Mouse (Mus musculus) ES-E14 (cell line): ENCODE data around the gene Map4k5.

ENCODE experiments used
- CHD2 ChIP-seq: IDR thresholded peaks from 2 replicates; pipeline ENCODE4 v1.6.1; 2014; ENCODE audit warnings: mild to moderate bottlenecking, low read depth, low read length, inconsistent platforms
- HCFC1 ChIP-seq: IDR thresholded peaks from 2 replicates; pipeline ENCODE4 v1.6.1; 2012; ENCODE audit warnings: low read length, inconsistent platforms, borderline replicate concordance; ENCODE audit not compliant: insufficient read depth
- MAFK ChIP-seq: IDR thresholded peaks from 2 replicates; pipeline ENCODE4 v1.6.1; 2014; ENCODE audit warnings: mild to moderate bottlenecking, low read depth, low read length, inconsistent platforms; ENCODE audit not compliant: insufficient read depth
- ZNF384 ChIP-seq: IDR thresholded peaks from 2 replicates; pipeline ENCODE4 v1.6.1; 2012; ENCODE audit warnings: low read depth, low read length, inconsistent platforms

DNA sequence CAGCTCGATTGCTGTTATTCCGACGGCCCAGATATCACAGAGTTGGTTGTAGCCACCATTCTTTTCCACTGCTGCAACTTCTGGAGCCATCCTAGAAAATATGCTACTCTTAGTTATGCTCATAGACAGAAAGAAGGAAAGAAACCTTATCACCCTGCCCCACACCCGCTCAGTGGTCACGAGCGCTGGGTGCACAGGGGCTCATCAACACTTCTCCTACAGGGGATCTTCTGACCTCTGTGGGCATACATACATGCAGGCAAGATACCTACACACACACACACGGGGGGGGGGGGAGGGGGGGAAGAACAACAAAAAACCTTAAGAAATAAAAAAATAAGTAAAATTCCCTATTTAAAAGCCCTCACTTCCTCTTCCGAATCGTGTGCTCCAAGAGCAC lies 47.3 kb downstream of the Map4k5 start:
- TF ChIP-seq ZNF384 (no peak), CHD2 (no peak), HCFC1 (no peak), MAFK (no peak)
